Mouse (Mus musculus): ENCODE measurements around the gene Nktr.
A peak's percentile ranks its signal among the peaks of the same experiment; 100 is the strongest.

GRCm38 (mm10) chr9:121794972-121795539 is 76.1 kb downstream of the Nktr start:
- TF ChIP-seq POLR2A (IDR thresholded peaks at IDR 0.05; ENCODE audit: insufficient read depth, low read depth, low read length) (0 out of 2 replicates have a peak, but pooled peaks have one; percentile 25), EP300 (IDR thresholded peaks at IDR 0.05; ENCODE audit: insufficient read depth, low read depth, low read length) (peak; percentile 84; the same call in 1 of the 2 replicates)

Data from heart, adult 2 months (tissue).